12 mouse cellular contexts compared by ENCODE assay signal in the genomic region with DNA sequence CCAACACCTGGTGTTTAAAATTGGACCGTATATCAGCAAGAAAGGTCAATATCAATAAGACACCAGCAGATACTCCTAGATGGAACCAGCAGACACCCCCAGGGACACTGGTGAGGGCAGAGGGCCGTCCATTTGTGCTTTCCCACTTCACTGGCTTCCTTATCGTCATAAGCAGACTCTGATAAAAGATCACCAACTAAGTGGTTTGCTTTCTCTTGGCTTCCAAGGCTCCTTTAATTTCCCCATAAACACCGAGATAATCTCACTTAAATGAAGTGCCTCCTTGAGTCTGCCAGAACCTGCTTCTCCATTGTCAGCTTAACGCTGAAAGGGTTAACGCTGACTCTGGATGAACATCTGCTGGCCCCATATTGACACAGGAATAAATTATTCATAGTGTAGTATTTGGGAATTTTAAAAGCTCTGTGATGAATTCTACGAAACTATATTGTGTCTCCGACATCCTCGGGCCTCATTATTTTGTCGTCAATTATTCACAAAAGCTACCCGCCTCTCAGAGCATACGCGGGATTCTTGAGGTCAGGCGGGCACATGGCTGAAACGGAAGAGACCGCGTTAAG.
DNase-seq lines count a peak whose midpoint lies in the region; ATAC-seq lines count a peak whose summit lies in the region.
"Had no signal": no experiment of that assay in that cellular context is flagged by ENCODE, and none has a peak within 500 bp of the region (broad histone marks: within the 10 kb centered on the region; RNA-seq: fewer than 3 reads in every experiment).

No protein-coding gene starts in this region.

- ATAC-seq in lung, embryonic 15.5 days (ENCODE audit: borderline replicate concordance, extremely low read depth, low FRiP score, low TSS enrichment), result no peak
- ATAC-seq in forebrain, embryonic 15.5 days (replicated peaks), result no peak
- no peak for ATAC-seq in stomach, embryonic 15.5 days (ENCODE audit: insufficient read depth, low FRiP score, low read depth)

- H3K9ac ChIP-seq in lung, embryonic 15.5 days, result no peak overlapping the region
- peak overlapping the region; percentile 33 for H3K9ac ChIP-seq in forebrain, embryonic 15.5 days (replicated peaks)
- no peak overlapping the region for H3K9ac ChIP-seq in stomach, embryonic 15.5 days
- H3K9ac ChIP-seq: heart, embryonic 13.5 days; liver, embryonic 15.5 days had no signal

- H3K4me3 ChIP-seq in lung, embryonic 15.5 days, result no peak overlapping the region
- peak overlapping the region; percentile 19; the same call in 1 of the 2 replicates for H3K4me3 ChIP-seq in forebrain, embryonic 15.5 days
- H3K4me3 ChIP-seq in stomach, embryonic 15.5 days (replicated peaks), result no peak overlapping the region
- H3K4me3 ChIP-seq: heart, embryonic 13.5 days; liver, embryonic 15.5 days had no signal

- peaks cover 46% of the 10 kb centered on the region for H3K4me1 ChIP-seq in lung, embryonic 15.5 days
- peaks cover 84% of the 10 kb centered on the region for H3K4me1 ChIP-seq in forebrain, embryonic 15.5 days
- H3K4me1 ChIP-seq in stomach, embryonic 15.5 days, result peaks cover 18% of the 10 kb centered on the region
- H3K4me1 ChIP-seq: liver, embryonic 15.5 days had no signal

- 19% methylated on average over 17 of the region's 17 CpGs for WGBS in lung, embryonic 15.5 days
- 13% methylated on average over 17 of the region's 17 CpGs for WGBS in forebrain, embryonic 15.5 days
- 33% methylated on average over 17 of the region's 17 CpGs for WGBS in stomach, embryonic 15.5 days

- DNase-seq in lung, adult 18-20 months, result no peak
- peak; percentile 53 for DNase-seq in mesoderm, embryonic 11.5 days (ENCODE audit: low read depth, low spot score)
- DNase-seq in urinary bladder, adult 2 months (ENCODE audit: low spot score), result no peak
- DNase-seq in testis, postnatal 14 days (ENCODE audit: low spot score), result no peak
- no peak for DNase-seq in cerebellum, adult 11-12 months
- DNase-seq: adrenal gland, postnatal 10 days; thymus, postnatal 14 days had no signal

- H3K9me3 ChIP-seq in lung, embryonic 15.5 days, result no peaks in the 10 kb centered on the region
- H3K9me3 ChIP-seq in forebrain, embryonic 15.5 days, result no peaks in the 10 kb centered on the region
- no peaks in the 10 kb centered on the region for H3K9me3 ChIP-seq in stomach, embryonic 15.5 days
- H3K9me3 ChIP-seq: liver, embryonic 15.5 days had no signal

- H3K27me3 ChIP-seq in lung, embryonic 15.5 days, result no peaks in the 10 kb centered on the region
- H3K27me3 ChIP-seq in forebrain, embryonic 15.5 days, result no peaks in the 10 kb centered on the region
- H3K27me3 ChIP-seq in stomach, embryonic 15.5 days (replicated peaks), result no peaks in the 10 kb centered on the region

- H3K36me3 ChIP-seq in lung, embryonic 15.5 days, result no peaks in the 10 kb centered on the region
- no peaks in the 10 kb centered on the region for H3K36me3 ChIP-seq in forebrain, embryonic 15.5 days
- no peaks in the 10 kb centered on the region for H3K36me3 ChIP-seq in stomach, embryonic 15.5 days
- H3K36me3 ChIP-seq: heart, embryonic 13.5 days; liver, embryonic 15.5 days had no signal

- peak overlapping the region; percentile 40 for H3K4me2 ChIP-seq in lung, embryonic 15.5 days
- peak overlapping the region; percentile 42 for H3K4me2 ChIP-seq in forebrain, embryonic 15.5 days (replicated peaks)
- peak overlapping the region; percentile 31 for H3K4me2 ChIP-seq in stomach, embryonic 15.5 days
- H3K4me2 ChIP-seq: heart, embryonic 13.5 days; liver, embryonic 15.5 days had no signal

- H3K27ac ChIP-seq in lung, embryonic 15.5 days, result no peak overlapping the region
- H3K27ac ChIP-seq in forebrain, embryonic 15.5 days (replicated peaks), result peak overlapping the region; percentile 93
- no peak overlapping the region for H3K27ac ChIP-seq in stomach, embryonic 15.5 days
- H3K27ac ChIP-seq: heart, embryonic 13.5 days; liver, embryonic 15.5 days had no signal
